Mouse (Mus musculus) layer of hippocampus, adult 2 months (tissue): ENCODE measurements around the gene Ccdc77. TPM values are rescaled to one million over a fixed set of nuclear protein-coding genes. Genes with fewer than 3 reads are reported as not detected.

Experiments used
- DNase-seq, 2 experiments: peaks; one replicate each; pipeline ENCODE4 v3.0.0; 2022; ENCODE audit warnings: low spot score in 2 of 2
- H3K27ac ChIP-seq: fragments of 200-600 bp; 2 replicates; pipeline ENCODE4 v1.8.1; 2022
- H3K4me3 ChIP-seq: fragments of 200-600 bp; 2 replicates; pipeline ENCODE4 v1.8.1; 2022; ENCODE audit warnings: mild to moderate bottlenecking
- CTCF ChIP-seq: fragments of 200-600 bp; conservative IDR thresholded peaks from 2 replicates; pipeline ENCODE4 v1.8.1; 2022; ENCODE audit warnings: antibody characterized with exemption, mild to moderate bottlenecking, moderate library complexity
- long read RNA-seq, 2 experiments: library from polyadenylated mRNA; stranded (forward); transcript quantifications; one replicate each; pipeline ENCODE4 v2.0.0; 2021; ENCODE audit warnings: borderline mapping rate in 2 of 2
- total RNA-seq, 2 experiments: library from RNA; stranded (reverse); gene quantifications; 2 replicates each; pipeline ENCODE4 v1.2.3; 2021

Ccdc77 gene
- total RNA-seq = 1 to 10 TPM; 4.7 to 6.8 TPM
- long read RNA-seq, experiment 1, partial matches to known transcripts = 0 of 2 reads
- long read RNA-seq, experiment 1, other reads (novel, unspliced or antisense) = 2 of 2 reads
- long read RNA-seq, experiment 2, partial matches to known transcripts = 0 of 2 reads
- long read RNA-seq, experiment 2, other reads (novel, unspliced or antisense) = 1 of 2 reads

DNA sequence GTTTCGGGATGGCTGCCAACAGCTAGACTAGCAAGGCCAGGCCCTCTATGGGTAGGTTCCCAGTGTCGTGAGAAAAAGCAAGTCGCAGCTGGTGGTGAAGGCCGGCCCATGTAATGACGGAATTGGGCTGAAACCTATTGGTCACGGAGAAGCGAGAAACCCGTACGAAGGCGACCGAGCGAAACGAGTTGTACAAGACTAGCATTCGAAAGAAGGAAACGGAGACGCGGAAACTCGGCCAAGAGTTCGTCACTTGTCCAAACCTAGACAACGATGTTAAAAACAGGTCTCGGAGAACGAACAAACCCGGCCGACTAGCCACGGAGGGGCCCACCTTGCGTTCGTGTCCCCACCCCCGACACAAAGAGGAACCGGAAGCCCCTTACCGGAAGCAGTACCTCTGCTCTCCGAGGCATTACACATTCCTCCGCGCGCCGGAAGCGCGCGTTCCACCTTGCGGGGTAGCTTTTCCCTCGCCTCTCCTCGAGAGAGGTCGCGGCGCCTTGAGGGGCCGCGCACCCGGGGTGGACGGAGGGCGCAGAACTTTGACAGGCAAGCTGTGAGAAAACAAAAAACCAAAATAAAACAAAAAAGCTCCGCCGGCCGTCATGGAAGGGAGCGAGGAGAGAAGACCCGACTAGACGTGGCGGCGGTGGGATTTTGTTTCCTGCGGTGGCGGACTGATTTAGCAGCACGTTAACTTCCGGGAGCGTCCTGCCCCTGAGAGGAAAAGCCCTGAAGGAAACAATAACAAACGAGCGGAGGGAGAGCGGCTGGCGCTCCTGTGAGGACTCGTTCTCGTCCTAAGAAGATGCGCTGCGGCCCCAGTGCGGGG, at the start of gene Ccdc77, which contains the start of gene Kdm5a:
TSS of gene Ccdc77 (minus strand) at position 687 of the 835 bp plus-strand sequence.
TSS of gene Kdm5a (plus strand) at position 437 of the 835 bp plus-strand sequence.
- peak; percentile 93 to 94 for DNase-seq
- Histone ChIP-seq H3K4me3 (peak within 1 kb of the TSS; percentile 75), H3K27ac (peak within 1 kb of the TSS; percentile 96)
- TF ChIP-seq CTCF = no peak

DNA sequence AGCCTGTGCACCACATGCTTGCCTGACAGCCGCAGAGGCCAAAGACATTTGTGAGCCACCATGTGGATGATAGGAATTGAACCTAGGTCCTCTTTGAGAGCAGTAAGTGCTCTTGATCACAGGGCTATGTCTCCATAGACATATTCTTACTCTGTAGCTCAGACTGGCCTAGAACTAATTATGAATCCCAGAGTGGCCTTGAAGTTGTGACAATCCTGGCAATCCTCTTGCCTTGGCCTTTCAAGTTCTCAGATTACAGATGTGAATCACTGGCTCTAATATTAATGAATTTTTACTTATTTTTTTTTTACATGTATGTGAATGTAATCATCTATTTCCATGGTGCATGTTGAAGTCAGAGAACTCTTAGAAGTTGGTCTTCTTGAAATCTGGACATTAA, 39.8 kb upstream of the Ccdc77 start:
- no peak overlapping the region for H3K27ac ChIP-seq
- H3K4me3 ChIP-seq = no peak overlapping the region
- DNase-seq = no peak
- TF ChIP-seq CTCF = no peak

DNA sequence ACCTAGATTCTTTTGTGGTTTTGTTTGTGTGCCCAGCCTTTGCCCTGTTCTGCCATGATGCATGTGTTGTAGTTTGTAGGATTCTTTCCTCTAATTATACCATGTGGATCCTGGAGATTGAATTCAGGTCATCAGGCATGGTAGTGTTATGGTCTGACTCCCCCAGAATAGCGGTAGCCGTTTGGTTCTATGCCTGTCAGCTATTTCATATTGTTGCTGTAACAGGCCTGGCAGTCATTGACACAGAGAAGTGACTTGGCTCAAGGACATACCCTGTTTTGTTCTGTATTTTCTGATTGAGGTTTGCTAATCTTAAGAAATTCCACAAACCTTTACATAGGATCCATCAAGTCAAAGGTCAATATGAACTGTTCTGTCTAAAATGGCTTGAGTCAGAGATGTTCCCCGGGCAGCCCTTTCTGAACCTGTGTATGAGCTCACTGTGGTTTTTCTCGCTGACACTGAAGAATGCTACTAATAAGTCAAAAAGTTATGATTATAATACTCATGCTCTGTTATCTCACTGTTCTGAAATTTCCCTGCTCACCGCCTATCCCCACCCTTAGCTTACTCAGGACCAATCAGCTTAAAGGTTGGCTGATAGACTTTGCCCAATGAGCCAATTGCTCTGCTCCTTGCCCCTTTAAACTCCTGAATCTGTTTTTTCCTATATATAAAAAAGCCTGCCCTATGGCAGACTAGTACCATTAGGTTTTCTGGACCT, 31.6 kb upstream of the Ccdc77 start:
- no peak for DNase-seq
- TF ChIP-seq CTCF = no peak
- no peak overlapping the region for H3K27ac ChIP-seq
- no peak overlapping the region for H3K4me3 ChIP-seq

DNA sequence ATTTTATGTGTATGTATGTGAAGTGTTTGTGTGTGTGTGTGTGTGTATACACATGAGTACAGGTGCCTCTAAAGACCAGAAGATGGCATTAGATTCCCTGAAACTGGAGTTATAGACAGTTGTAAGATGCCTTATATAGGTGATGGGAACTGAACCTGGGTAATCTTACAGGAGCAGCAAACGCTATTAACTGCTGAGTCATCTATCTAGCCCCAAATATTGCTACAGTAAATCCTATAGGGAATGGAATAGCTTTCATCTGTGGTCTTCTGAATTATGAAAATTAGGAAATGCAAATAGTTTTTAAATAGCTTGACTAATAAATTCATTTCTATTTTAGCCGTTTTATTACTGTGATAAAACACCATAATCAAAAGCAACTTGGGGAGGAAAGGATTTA, 28.6 kb upstream of the Ccdc77 start:
- no peak for TF ChIP-seq CTCF
- Histone ChIP-seq H3K27ac (no peak overlapping the region), H3K4me3 (no peak overlapping the region)
- no peak for DNase-seq

DNA sequence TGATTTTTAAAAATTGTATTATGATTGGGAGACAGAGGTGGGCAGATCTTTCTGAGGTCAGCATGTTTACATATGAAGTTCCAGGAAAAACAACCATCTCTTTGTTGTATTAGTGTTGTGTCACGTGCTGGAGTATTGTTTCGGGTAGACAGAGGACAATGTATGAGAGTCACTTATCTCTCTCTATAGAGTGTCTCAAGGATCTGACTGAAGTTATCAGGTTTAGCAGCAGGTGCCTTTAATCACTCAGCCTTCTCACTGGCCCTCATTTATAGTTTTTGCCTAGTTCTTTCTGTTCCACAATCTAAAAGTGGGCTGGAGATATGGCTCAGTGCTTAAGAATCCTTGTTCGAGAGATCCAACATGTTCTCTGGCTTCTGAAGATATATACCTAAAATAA, 25.9 kb upstream of the Ccdc77 start:
- no peak overlapping the region for H3K4me3 ChIP-seq
- no peak for DNase-seq
- TF ChIP-seq CTCF = no peak
- peak overlapping the region; percentile 19; the same call in 1 of the 2 replicates for H3K27ac ChIP-seq

DNA sequence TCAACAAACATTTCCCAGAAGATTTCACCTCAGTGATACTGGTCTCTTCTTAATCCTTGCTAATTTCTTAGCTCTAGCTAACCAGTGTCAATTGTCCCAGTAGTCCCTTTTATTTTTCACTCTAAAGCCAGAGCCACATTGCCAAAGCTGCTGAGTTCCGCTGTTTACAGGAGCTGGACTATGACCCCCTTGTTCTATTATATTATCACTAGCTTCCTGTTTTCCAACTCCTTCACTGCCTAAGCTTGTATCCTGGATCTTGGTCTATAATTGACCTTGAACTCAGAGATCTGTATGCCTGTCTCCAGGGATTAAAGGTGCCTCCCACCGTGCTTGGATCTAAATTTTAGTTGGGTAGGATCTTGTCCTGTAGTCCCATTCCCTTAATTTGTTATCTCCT, 12.6 kb upstream of the Ccdc77 start:
- H3K27ac ChIP-seq = no peak overlapping the region
- H3K4me3 ChIP-seq = no peak overlapping the region
- no peak for TF ChIP-seq CTCF
- no peak for DNase-seq

DNA sequence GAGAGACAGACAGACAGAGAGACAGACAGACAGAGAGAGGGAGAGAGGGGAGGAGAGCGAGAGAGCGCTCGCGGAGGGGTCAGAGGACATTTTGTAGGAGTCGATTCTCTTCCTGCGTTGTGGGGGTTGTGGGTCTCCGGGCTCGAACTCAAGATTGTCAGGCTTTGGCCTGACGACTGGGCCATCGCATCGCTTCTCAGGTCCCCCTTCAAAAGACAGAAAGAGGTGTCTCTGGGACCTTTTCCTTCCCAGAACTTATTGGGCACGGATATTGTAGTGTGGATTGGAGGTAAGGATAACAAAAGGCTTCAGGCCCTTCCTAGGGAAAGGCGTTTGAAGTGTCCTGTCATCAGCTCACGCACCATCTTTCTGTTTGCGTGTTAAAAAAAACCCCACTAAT, 877 bp upstream of the Ccdc77 start:
- DNase-seq = no peak
- H3K4me3 ChIP-seq = peak overlapping the region; percentile 75
- H3K27ac ChIP-seq = no peak overlapping the region
- TF ChIP-seq CTCF = no peak

DNA sequence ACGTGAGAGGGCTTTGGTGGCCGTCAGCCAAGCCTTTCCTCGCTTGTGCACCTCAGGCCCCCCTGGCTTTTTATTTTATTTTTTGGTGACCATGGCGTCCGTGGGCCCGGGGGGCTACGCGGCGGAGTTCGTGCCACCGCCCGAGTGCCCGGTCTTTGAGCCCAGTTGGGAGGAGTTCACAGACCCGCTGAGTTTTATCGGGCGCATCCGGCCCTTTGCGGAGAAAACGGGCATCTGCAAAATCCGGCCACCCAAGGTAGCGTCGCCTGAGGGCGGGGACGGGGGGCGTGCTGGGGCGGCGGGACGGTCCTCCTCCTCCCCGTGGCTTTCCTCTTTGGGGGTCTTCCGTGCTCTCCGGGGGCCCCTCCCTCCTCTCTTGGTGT, 340 bp upstream of the Ccdc77 start:
- H3K27ac ChIP-seq = peak overlapping the region; percentile 96
- H3K4me3 ChIP-seq = peak overlapping the region; percentile 75
- DNase-seq = no peak
- TF ChIP-seq CTCF = no peak

DNA sequence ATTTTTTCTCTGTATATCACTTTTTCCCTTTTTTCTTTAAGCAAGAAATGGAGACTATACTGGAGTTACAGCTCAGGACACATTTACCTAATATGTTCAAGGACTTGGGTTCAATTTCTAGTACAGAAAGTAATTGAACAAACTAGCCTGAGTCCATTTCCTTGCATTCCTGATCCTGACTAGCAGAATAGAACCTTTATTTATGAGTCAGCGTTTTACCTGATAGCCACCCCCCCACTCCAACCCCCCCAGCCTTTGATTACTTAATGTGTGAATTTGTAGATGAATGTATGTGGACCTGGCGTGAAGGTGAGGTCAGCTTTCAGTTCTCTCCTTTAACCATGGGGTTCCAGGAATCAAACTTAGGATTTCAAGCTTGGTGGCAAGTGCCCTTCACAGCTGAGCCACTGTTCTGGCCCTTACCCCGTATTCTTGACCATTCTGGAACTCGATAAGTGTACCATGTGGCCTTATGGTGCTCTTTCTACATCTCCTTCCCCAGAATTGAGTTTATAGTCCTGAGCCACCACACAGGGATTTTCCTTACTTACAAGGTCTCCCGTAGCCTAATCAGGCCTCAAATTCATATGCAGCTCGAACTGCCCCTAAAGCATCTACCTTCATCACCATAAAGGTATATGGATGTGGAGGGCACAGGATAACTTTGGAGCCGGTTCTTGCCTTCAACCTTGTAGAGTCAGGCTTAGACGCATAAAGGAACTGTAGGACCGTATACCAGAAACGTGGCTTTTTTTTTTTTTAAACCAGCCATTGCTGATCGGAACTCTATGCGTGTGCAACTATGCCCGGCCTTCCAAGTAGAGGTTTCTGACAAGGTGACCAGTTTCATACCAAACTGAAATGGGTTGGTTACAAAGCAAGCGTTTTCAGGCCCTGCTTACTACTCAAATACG, 1.1 kb downstream of the Ccdc77 start:
- no peak for DNase-seq
- H3K27ac ChIP-seq = peak overlapping the region; percentile 96

DNA sequence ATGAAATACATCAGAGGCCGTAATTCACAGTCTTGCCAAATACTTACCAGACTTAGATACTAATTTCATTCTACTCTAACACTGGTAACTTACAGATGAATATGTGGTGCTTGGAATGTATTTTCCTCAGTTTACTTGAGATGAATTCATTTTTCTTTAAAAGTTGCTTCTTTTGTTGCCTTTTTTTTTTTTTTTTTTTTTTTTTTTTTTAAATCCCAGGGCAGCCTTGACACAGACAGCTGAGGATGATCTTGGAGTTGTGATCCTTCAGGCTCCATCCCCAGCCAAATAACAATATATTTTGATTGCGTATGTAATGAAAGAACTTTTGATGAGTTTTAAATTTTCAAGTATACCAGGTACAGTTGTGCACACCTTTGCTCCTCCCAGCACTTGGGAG, 2.0 kb downstream of the Ccdc77 start:
- no peak overlapping the region for H3K27ac ChIP-seq
- DNase-seq = no peak
- no peak overlapping the region for H3K4me3 ChIP-seq
- no peak for TF ChIP-seq CTCF

More for the DNA sequence above, 1.1 kb downstream of the Ccdc77 start:
- TF ChIP-seq CTCF = no peak
- peak overlapping the region; percentile 75 for H3K4me3 ChIP-seq

DNA sequence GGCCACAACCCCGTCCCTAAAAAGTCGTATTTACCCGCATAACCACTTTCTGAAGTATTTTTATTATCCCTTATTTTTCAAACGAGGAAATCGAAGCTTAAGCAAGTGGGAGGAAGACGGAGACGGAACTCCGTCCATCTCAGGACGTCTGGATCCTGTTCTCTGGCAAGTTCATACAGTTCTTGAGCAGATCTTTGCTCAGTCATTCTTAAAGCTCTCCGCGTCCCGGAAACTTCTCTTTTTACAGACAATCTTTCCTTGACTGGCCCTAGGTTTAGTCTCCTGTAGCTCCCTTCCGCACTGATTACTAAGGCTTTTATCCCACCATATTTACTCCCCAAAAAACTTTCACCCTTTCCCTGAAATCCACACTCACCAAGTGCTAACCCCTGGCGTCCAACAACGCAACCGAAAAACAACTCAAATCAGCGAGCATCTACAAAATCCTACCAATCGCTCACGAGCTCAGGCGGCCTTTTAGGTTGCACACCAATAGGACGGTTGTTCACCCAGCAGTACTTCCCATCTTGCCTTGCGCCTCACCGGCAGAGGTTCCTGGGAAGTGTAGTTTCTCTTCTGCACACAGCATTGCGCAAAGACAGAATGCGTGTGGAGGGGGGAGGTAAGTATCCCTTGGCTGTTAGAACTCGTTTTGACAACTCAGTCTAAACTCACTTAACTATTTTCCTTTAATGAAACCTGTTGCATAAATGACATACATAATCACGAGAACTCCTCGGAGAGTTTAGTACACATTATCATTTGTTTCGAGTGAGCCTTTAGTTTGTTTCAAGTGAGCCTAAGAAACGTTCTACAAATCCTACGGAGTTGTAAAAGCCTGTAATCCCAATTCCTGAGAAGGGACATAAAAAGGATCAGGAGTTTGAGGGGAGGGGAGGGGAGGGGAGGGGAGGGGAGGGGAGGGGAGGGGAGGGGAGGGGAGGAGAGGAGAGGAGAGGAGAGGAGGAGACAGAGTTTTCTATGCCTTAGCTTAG, 6.9 kb downstream of the Ccdc77 start:
- Histone ChIP-seq H3K27ac (no peak overlapping the region), H3K4me3 (peak overlapping the region; percentile 54)
- DNase-seq = peak; percentile 79 to 91
- TF ChIP-seq CTCF = peak; percentile 59
